Mouse (Mus musculus) lung, postnatal 0 days (tissue): Measurements from ENCODE around the gene Depdc5.

ENCODE experiments used
- CTCF ChIP-seq: IDR thresholded peaks from 2 replicates; pipeline ENCODE4 v1.5.1; 2016; ENCODE audit warnings: antibody characterized with exemption, mild to moderate bottlenecking
- EP300 ChIP-seq: IDR thresholded peaks from 2 replicates; pipeline ENCODE4 v1.6.1; 2016; ENCODE audit warnings: antibody characterized with exemption, mild to moderate bottlenecking, control low read depth

- TF ChIP-seq CTCF (no peak), EP300 (no peak)
Observed at GRCm38 (mm10) chr5:33032036-33032773, 168.7 kb downstream of the Depdc5 start.
